Mouse (Mus musculus) neural tube, embryonic 10.5 days (tissue): ENCODE measurements around the gene Nadk2.
A peak's percentile ranks its signal among the peaks of the same experiment; 100 is the strongest.

Experiments
- DNase-seq: peaks from one replicate; pipeline ENCODE4 v3.0.0-alpha.2; 2017; ENCODE audit warnings: low spot score; ENCODE audit errors: extremely low spot score

Gene Nadk2

GRCm38 (mm10) chr15:9087895-9088682 is 17.0 kb downstream of the Nadk2 start:
- DNase-seq: no peak

DNA sequence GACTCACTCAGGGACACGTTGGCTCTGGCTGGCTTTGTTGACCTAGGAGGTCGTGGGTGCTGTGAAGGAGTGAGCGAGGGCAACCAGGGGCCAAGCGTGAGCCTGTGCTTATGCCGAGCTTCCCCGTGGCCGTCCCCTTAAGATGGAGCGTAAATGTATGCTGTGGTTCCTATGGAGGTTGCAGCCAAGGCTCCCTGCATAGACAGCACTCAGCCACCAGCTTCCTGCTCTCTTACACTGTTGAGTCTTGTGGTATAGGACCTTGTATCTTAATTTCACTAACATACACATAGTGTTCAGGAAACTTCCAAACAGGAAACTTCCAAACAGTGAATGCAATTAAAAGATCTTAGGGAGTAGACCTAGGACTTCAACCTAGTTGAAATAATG is 17.6 kb downstream of the Nadk2 start:
- no peak for DNase-seq

GRCm38 (mm10) chr15:9089136-9089720 is 18.2 kb downstream of the Nadk2 start:
- DNase-seq: no peak

DNA sequence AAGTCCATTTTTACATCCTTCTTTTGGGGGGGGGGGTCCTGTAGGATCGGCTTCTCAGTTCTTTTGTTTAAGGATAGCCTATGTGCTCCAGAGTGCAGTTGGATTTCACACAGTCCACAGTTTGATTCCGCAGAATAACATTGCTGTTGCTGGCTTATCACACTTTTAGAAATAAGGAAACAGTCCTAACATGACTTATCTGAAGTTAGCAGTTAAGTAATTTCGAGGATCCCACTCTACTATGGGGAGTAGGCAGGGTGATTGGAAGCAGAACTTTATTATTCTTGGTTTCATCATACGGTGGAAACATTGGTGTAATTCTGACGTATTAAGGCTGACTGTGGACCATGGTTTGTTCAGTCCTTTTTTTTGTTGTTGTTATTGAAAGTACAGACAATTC is 19.6 kb downstream of the Nadk2 start:
- no peak for DNase-seq

DNA sequence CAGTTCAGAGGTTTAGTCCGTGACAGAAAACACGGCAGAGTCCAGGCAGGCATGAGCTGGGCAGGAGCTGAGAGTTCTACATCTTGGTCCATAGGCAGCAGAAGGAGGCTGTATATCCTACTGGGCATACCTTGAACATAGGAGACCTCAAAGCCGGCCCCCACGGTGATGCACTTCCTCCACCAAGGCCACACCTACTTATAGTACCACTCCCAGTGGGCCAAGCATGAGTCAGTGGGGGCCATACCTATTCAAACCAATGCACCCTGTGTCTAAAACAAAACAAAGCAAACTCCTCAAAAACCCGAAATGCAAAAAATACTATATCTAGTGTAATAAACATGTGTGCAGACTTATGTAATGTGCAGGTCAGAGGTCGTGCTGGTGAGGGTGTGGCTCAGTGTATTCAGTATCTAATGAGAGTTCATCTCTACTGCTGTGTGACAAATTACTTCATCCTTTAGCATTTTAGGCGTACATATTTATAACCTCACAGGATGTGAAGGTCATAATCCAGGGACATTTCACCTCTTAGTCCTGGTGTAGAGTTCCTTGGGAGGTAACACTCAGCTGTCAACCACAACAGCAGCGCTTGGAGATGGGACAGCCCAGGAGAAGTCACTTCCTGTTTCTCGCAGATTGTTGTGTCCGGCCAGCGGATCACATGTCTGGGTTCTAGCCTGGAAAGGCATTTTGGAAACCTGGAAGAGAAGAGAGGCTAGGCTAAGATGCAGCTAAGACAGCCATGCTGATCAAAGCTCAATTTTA is 22.7 kb downstream of the Nadk2 start:
- DNase-seq: no peak

DNA sequence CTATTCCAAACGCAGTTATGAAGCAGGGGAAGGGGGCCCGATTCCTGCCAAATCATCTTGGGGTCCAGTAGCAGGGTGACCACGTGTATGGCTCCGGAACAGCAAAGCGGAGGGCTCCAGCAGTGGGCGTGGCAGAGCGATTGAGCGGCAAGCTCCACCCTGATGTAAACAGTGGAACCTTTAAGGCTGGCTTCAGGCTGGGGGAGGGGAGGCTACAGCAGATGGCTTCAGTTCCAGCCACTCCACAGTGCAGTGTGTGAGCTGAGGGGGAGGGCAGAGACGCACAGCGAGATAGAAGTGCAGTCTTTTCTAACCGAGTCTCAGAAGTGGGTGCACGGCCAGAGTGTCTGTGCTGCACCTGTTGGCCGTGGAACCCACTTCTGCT is 23.3 kb downstream of the Nadk2 start:
- DNase-seq: peak; percentile 50

- DNase-seq: no peak
Observed at GRCm38 (mm10) chr15:9096865-9097264, 25.8 kb downstream of the Nadk2 start.

GRCm38 (mm10) chr15:9100446-9101077 is 29.5 kb downstream of the Nadk2 start:
- DNase-seq: no peak

GRCm38 (mm10) chr15:9106303-9107074 is 35.4 kb downstream of the Nadk2 start:
- DNase-seq: no peak

- DNase-seq: no peak
Observed at GRCm38 (mm10) chr15:9110526-9111347, 39.7 kb downstream of the Nadk2 start.

DNA sequence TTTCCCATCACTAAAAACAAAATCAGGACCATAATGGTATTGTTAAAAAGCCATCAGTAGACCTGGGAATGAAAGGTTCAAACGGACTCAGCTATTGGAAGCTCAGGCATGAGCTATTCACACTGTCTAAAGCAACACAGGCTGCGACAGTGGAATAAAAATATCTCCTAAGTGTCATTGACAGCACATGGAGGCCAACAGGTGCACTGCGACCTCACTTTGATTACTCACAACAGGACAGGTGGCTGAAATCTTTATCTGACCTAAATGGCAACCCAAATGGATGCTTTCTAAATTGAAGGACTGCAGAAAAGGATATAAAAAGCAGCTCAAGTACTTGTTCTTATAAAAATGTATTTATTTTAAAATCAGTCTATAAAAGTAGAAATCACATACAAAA is 40.6 kb downstream of the Nadk2 start:
- DNase-seq: no peak

DNA sequence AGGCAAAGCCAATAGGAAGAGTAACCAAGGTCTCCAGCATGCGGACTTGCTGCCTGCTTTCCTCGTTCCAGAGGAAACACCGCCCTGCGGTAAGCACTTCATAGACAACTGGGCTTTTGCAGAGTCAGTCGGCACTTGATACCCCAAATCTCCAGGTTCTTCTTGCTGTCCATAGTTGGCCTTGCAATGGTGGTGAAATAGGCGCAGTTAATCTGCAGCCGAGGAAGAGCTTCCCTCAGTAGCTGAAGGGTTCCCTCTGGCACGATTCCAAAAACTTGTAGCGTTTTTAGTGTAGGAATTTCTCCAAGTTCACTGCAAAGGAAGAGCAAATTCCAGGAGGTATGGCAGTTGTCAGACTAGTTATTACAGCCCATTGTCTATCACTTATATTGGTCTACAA is 42.5 kb downstream of the Nadk2 start:
- no peak for DNase-seq

DNA sequence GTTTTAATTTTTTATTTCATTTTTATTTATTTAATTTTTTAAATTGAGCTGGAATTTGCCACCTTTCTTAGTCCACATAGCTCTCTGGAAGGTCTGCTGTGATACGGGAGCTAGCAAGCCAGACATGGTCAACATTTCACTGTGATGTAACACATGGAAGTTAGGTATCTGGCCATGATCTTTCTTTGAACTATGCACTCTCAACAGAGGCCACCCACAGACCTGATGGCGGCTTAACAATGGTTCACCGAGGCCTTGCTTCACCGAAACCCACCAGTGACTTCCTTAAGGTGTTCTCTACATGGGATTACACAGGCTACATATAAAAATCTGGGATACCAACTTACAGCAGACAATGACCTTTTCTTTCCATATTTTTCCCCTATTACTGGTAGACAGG is 43.1 kb downstream of the Nadk2 start:
- no peak for DNase-seq

- no peak for DNase-seq
Observed at GRCm38 (mm10) chr15:9114599-9114998, 43.5 kb downstream of the Nadk2 start.

GRCm38 (mm10) chr15:9118852-9119251 is 47.8 kb downstream of the Nadk2 start:
- DNase-seq: no peak

GRCm38 (mm10) chr15:9120081-9120480 is 49.0 kb downstream of the Nadk2 start:
- peak; percentile 33 for DNase-seq

DNA sequence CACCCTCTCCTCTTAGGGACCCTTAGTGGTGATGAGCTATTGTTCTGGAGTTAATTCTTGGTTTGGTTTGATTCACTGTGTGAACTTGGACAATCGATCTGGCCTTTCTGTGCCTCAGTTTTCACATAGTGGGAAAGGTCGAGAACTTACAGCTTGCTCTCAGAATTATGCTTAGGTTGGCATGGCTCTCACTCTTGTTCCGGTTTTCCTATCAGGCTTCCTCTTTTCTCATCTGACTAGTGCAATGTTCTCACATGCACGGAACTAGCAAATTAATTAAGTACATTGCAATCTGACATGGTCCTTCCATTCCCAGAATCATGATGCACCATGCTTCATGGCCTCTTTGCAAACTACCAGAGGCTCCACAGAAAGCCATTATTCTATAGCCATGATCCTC is 51.9 kb downstream of the Nadk2 start:
- DNase-seq: no peak

GRCm38 (mm10) chr15:9124856-9125255 is 53.8 kb downstream of the Nadk2 start:
- DNase-seq: no peak

DNA sequence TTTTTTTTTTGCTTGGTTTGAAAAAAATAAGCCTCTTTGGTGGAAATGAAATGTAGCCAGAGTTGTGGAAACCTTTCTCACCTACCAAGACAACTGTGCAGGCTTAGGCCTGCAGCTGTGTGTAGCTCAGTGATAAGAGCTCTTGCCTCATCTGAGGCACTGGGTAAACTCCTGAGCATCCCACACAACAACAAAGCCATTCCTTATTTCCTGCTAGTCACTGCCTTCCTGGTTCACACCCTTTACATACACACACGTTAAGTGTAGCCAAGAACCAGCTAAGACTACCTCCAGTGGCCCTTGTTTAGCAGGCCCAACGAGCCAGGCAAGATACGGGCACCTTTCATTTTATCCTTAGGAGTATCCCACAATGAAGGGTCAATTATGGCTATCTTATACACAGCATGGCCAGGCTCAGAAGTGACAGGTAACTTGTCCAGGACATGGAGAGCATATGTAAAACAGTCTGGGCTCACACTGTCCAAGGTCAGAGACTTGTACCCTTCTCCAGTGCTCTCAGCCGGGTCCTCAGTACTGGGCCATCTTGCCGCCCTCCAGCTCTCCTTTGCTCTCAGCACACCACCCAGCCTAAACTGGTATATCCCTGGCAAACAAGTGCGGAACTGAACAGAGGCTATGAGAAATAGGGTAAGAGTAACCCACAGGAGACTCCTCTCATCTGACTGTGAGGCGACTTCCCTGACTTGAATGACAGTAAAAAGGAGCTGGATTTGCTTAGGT is 56.2 kb downstream of the Nadk2 start:
- DNase-seq: no peak
